Mouse (Mus musculus) kidney, adult 8-10 months (tissue): ENCODE data around the gene Syt6.
"Not testable (repeated sequence)": the region's sequence is repeated elsewhere in the genome, so short reads cannot be mapped to it uniquely, and the experiment has no call there.

ENCODE experiments used
- DNase-seq, 2 experiments: peaks; one replicate each; pipeline ENCODE4 v3.0.0; 2022

Gene Syt6

DNA sequence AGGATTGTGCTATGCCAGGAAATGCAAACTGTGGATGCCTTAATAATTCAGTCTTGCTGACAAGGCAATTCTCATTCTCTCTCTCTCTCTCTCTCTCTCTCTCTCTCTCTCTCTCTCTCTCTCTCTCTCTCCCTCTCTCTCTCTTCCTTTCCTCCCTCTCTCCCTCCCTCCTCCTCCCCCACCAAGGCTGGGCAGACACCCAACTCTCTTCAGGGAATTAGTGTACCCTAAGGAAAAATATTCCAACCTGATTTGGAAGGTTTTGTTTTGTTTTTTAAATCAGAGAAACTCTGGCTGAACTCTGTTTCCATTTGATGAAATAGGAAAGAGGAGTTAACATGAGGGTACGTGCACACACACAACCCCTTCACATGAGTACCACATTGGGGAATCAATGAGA, 26.5 kb downstream of the Syt6 start:
- DNase-seq = no peak

DNA sequence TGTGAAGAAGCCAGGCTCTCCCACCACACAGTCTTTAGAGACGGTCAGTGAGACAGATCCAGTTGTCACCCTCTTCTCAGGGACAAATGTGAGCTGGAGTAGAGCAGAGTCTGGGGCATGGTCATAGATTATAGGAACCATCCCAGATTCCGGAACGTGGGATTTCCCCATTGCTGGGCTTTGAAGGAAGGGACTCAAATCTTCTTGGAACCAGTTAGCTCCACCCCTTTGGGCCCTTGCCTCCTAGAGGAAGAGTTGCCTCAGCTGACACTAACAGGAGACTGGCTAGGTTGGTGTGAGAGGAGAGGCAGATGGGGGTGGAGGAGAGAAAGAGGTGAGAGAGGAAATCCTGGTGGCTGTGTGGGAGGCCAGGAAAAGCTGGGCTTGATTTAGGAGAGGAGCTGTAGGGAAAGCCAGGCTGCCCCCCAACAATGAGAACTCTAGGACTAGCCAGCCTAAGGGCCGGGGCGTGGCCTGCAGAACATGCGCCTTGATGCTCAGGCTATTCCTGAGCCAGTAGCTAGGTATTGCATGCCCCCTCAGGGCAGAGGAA, 31.1 kb downstream of the Syt6 start:
- no peak for DNase-seq

DNA sequence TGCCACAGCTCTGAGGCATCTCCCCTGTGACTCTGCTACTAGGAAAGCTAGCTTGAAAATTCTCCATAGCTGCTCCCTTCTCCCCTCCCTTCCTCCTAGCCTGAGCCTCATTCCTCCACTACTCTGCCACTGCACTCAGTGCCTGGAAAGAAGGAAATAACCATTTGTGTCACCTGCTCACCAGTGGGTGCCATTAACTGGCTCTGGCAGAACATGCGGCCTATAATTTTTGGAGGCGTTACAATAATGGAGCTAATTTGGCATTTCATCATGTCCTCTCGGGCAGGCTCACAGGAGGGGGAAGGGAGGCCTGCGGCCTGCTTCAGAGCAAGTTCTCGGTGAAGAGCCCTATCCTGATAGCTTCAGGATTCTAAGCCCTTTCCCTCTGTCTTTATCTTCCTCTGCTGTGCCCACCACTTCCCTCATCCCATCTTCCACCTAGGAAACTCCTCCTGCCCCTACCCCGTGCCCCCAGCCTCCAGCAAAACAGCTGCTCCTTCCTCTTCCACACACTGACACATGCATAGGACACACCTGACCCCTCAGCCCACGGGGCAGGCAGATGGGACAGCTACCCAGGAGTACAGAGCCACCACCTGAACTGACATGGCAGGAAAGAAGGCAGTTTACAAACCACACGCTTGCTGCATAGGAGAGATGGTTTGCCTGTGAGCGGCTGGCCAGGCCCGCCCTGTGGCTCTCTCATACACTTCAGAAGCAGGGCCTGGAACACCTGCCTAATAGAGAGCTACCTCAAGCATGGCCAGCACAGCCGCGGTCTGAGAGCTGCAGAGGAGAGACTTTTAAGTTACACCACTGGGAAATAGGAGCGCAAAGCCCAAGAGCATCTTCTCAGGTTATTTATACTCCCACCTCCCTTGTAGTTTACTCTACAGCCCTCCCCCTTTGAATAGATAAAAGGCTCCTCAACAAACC, 31.9 kb downstream of the Syt6 start:
- DNase-seq = no peak

GRCm38 (mm10) chr3:103610231-103610630, 35.2 kb downstream of the Syt6 start:
- DNase-seq = no peak

DNA sequence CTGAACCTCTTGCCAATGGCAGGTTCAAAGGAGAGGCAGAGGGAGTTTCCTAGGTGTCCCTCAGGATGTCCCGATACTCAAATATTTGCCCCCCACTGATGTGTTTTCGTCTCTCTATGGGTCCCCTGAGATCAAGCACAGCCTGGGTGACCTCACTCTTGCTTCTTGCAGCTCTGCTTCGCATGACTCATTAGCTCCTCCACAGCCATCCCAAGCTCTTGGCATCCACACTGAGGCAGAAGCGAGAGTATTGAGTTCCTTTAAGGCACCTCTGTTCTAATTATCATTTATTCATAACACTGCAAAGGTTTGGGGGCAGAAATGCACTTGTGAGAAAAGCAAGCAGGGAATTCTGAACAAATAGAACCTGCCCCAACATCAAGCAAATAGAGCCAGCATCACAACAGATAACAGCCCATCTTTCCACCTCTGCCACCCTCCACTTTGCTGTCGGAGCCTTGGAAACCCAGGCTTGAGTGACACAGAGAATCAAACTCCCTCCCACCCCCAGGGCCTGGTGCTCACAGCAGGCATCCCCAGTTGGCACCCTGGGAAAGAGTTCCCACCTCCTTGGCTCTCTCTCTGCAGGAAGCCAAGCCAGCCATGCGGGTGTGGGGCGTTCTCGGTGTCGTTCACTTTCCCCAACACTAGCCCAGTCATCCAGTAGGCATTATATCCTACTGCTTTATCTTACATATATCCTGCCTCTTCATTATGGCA, 37.8 kb downstream of the Syt6 start:
- DNase-seq = no peak

GRCm38 (mm10) chr3:103615621-103616020, 40.6 kb downstream of the Syt6 start:
- DNase-seq = no peak

DNA sequence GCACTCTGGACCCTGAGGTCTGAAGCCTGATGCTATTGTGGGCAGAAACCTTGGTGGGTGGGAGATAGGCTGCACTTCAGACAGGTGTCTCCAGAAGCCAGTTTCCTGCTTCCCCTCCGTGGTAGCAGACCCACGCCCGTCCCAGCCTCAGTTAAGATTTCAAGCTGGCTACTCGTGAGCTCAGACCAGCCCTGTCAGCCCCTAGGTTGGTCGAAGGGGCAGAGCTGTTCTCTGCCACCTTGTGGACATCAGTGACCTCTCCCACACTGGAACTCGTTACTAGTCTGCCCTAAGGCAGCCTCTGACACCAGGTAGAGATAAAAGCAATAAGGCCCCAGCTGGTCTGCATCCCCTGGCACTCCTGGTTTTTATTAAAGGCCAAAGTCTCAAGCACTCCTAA, 42.0 kb downstream of the Syt6 start:
- no peak for DNase-seq

GRCm38 (mm10) chr3:103620101-103620500, 45.1 kb downstream of the Syt6 start:
- DNase-seq = no peak

GRCm38 (mm10) chr3:103623893-103624470, 49.0 kb downstream of the Syt6 start:
- DNase-seq = no peak

DNA sequence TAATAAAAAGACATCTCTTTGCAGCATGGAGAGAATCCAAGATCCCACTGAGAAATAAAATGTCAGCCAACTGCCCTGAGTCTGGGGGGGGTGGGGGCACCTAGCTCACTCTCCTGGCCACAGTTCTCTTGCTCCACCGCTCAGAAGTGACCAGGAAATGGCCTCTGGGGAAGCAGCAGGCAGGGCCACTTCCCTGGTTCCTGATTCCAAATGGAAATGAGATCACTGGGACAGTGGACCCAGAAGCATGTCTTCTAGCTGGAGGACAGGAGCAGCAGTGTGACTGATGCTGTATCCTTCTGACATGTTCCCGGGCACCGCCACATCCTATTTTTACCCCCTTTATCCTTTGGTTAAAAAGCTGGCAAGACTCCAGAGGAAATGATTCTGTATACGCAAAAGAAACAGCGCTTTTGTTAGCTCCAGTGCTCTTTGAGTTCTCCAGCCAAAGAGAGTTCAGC, 49.6 kb downstream of the Syt6 start:
- no peak for DNase-seq

DNA sequence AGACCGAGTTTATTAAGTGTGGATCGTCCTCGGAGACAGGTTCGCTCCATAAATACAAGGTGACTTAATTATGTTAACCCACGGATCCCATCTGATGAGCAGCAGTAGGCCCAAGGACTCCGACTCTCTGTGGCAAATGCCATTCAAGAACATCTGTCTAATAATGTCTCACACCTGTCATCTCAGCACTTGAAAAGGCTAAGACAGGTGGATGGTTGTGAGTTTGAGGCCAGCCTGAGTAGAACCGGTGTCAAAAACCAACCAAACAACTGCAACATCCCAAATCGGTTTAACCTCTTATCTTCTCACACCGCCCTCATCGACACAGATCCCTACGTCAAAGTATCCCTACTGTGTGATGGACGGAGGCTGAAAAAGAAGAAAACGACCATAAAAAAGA, 50.1 kb downstream of the Syt6 start:
- DNase-seq = no peak

GRCm38 (mm10) chr3:103626481-103626880, 51.5 kb downstream of the Syt6 start:
- no peak for DNase-seq

- DNase-seq = no peak
Measured at GRCm38 (mm10) chr3:103627661-103628060, 52.6 kb downstream of the Syt6 start.

GRCm38 (mm10) chr3:103633124-103633523, 58.1 kb downstream of the Syt6 start:
- no peak for DNase-seq

- no peak for DNase-seq
Measured at GRCm38 (mm10) chr3:103633831-103634230, 58.8 kb downstream of the Syt6 start.

DNA sequence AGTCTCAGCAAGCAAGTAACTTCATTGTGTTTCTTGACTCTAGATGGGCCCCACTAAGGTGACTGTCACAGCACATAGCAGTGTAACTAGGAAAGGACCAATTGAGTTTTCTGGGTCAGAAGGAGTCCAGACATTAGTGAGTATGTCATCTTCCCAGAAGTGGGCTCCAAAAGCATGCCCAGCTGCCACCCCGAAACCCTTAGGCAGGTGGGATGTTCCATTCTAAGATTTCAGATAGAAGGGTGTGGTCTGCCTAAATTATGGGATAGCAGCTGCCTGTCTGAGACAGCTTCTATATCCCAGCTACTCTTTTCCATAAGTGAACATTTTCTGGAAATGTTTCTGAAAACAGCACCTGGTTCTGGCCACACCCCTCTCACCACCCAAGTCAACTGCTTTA, 59.2 kb downstream of the Syt6 start:
- no peak for DNase-seq

DNA sequence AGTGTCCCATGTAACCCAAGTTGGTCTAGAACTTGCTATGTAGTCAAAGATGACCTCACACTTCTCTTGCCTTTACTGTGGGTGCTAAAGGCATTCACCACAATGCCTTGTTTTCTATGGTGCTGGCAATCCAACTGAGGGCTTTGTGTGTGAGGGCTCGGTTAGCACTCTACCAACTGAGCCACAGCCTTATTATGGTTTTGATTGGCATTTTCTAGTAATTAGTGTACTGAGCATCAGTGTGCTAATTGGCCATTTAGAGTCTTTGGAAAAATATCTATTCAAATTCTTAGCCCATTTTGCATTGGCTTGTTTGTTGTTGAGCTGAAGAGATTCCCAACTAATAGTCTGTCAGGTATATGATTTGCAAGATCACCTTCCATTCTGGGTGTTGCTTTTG, 62.6 kb downstream of the Syt6 start:
- DNase-seq = no peak

- DNase-seq = no peak
Measured at GRCm38 (mm10) chr3:103640226-103640803, 65.3 kb downstream of the Syt6 start.

DNA sequence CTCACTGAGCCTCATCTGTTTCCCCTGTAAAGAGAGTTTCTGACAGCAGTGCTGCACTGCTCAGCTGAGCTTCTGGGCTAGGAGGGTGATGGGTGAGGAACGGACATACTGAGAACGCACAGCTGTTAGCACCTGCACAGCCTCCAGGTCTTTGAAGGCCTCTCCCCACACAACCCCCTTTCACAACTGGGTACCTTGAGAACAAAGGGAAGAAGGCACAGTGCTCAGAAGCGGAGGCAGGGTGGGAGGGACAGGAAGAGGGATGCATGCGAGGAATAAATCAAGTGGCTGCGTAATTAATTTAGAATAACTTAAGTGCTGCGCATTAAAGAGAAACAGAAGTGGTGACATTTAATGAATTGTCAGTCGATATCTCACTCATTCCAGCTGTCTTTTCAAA, 66.3 kb downstream of the Syt6 start:
- no peak for DNase-seq

- not testable (repeated sequence) for DNase-seq
Measured at GRCm38 (mm10) chr3:103645968-103646367, 70.9 kb downstream of the Syt6 start, which contains the start of gene Atg4a-ps. Atg4a-ps (minus strand) TSS chr3:103646068.

DNA sequence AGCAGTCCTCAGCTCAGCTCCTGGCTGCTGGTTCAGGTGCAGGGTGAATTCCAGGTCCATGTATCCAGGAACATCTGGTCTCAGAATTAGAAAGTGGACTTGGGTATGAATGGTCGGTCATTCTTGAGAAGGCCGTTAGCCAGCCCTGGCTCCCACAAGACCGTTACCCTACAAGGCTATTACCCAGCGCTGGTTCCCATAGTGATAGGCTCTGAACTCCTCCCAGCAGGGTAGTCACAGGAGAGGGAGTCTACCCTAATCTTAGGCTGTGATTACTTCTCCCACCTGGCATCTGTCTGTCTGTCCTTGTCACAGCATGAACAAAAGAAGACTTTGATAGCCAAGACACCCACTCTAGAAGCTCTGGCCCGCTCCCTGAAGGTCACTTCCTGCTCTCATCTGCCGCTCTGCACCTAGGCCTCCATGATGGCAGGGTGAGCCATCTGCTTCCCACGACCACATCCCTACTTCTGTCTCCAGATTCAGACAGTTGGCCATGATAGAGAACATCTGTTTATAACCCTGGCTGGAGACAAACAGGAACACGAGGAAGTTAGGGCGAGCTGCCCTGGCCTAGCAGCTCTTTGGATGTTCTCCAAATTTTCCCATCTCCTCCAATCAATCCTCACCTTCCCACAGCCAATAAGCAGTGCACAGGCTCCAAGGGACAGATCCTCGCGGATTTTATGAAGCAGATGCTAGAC, 72.3 kb downstream of the Syt6 start:
- no peak for DNase-seq

GRCm38 (mm10) chr3:103648486-103648885, 73.5 kb downstream of the Syt6 start:
- DNase-seq = no peak
